Mouse (Mus musculus) ES-E14 (cell line): Measurements from ENCODE around the gene Slc2a13.

Source experiments
- HCFC1 ChIP-seq: IDR thresholded peaks from 2 replicates; pipeline ENCODE4 v1.6.1; 2012; ENCODE audit warnings: low read length, inconsistent platforms, borderline replicate concordance; ENCODE audit not compliant: insufficient read depth
- ZC3H11A ChIP-seq: IDR thresholded peaks from 2 replicates; pipeline ENCODE4 v1.6.1; 2012; ENCODE audit warnings: low read depth, mild to moderate bottlenecking, inconsistent platforms, low read length, borderline replicate concordance
- ZNF384 ChIP-seq: IDR thresholded peaks from 2 replicates; pipeline ENCODE4 v1.6.1; 2012; ENCODE audit warnings: low read depth, low read length, inconsistent platforms

DNA sequence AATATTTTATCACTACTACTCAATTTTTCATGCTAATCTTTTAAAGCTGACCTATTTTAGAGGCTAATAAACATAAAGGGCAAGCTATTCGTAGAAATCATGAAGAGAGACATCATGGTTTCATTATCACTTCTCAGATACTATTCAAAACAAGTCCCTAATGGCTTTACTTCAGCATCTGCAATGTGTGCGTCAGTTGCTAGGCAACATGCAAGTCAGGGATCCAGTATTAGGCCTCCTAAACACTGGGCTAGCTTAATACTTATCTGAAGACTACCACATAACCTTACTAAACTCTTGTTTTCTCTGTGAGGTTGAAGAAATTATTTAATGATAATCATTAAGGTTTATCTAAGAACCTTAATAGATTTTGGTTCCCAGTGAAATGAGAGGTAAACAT lies 111.1 kb downstream of the Slc2a13 start:
- TF ChIP-seq HCFC1 (no peak), ZNF384 (no peak), ZC3H11A (no peak)
